28 mouse cellular contexts compared by ENCODE assay signal in genomic region chr1:130222904-130223303, GRCm38 (mm10).
DNase-seq lines count a peak whose midpoint lies in the region; ATAC-seq and TF ChIP-seq lines count a peak whose summit lies in the region.
"Had no signal": no experiment of that assay in that cellular context is flagged by ENCODE, and none has a peak within 500 bp of the region (broad histone marks: within the 10 kb centered on the region; RNA-seq: fewer than 3 reads in every experiment).

No protein-coding gene starts in this region.

- no peaks in the 10 kb centered on the region for H3K27me3 ChIP-seq in intestine, embryonic 15.5 days (replicated peaks)
- no peaks in the 10 kb centered on the region for H3K27me3 ChIP-seq in intestine, postnatal 0 days (replicated peaks; ENCODE audit: control insufficient read depth, insufficient read depth, low read length)
- H3K27me3 ChIP-seq in kidney, embryonic 16.5 days (ENCODE audit: insufficient read depth, low read length): no peaks in the 10 kb centered on the region
- H3K27me3 ChIP-seq in kidney, adult 2 months (replicated peaks; ENCODE audit: control insufficient read depth, insufficient read depth, low read length): no peaks in the 10 kb centered on the region
- H3K27me3 ChIP-seq in lung, embryonic 16.5 days (ENCODE audit: control insufficient read depth, insufficient read depth, low read depth, low read length): no peaks in the 10 kb centered on the region
- H3K27me3 ChIP-seq: CH12.LX; embryonic facial prominence, embryonic 12.5 days; forebrain, embryonic 12.5 days; forebrain, embryonic 15.5 days; heart, embryonic 13.5 days; Patski had no signal

- no peak for TF ChIP-seq CTCF in intestine, postnatal 0 days (IDR thresholded peaks at IDR 0.05; ENCODE audit: low read depth)
- no peak for TF ChIP-seq CTCF in kidney, adult 2 months (conservative IDR thresholded peaks at IDR 0.05; ENCODE audit: insufficient read depth, insufficient read length, low read depth, low read length)
- no peak for TF ChIP-seq CTCF in lung, adult 2 months (IDR thresholded peaks at IDR 0.05; ENCODE audit: insufficient read depth, low read length)

- H3K27ac ChIP-seq in intestine, embryonic 15.5 days: no peak overlapping the region
- H3K27ac ChIP-seq in intestine, postnatal 0 days (ENCODE audit: low read depth, low read length): no peak overlapping the region
- H3K27ac ChIP-seq in kidney, embryonic 16.5 days (ENCODE audit: low read length): no peak overlapping the region
- no peak overlapping the region for H3K27ac ChIP-seq in kidney, adult 2 months (ENCODE audit: insufficient read depth, low read depth, low read length)
- H3K27ac ChIP-seq in lung, embryonic 16.5 days (ENCODE audit: low read length): no peak overlapping the region
- H3K27ac ChIP-seq: embryonic facial prominence, embryonic 12.5 days; forebrain, embryonic 12.5 days; forebrain, embryonic 15.5 days; heart, adult 2 months; heart, embryonic 10.5 days; heart, embryonic 13.5 days; hindbrain, embryonic 14.5 days had no signal

- DNase-seq in kidney, adult 2 months: no peak
- DNase-seq in lung, adult 2 months: no peak
- DNase-seq: adrenal gland, postnatal 10 days; adrenal gland, postnatal 36 days; B cell, adult 2 months; cerebellum, adult 18-20 months; cerebellum, adult 9-10 months; cerebellum, postnatal 14 days; gastrocnemius, postnatal 10 days; gastrocnemius, postnatal 36 days; heart, adult 2 months; heart, postnatal 14 days; heart, postnatal 4 days had no signal

- H3K9ac ChIP-seq in intestine, embryonic 15.5 days: no peak overlapping the region
- H3K9ac ChIP-seq in intestine, postnatal 0 days (ENCODE audit: low read depth, low read length): no peak overlapping the region
- H3K9ac ChIP-seq in kidney, embryonic 16.5 days (replicated peaks; ENCODE audit: low read length): no peak overlapping the region
- no peak overlapping the region for H3K9ac ChIP-seq in lung, embryonic 16.5 days (ENCODE audit: low read length)
- H3K9ac ChIP-seq: embryonic facial prominence, embryonic 12.5 days; forebrain, embryonic 12.5 days; forebrain, embryonic 15.5 days; heart, embryonic 13.5 days; hindbrain, embryonic 14.5 days had no signal

- H3K9me3 ChIP-seq in intestine, embryonic 15.5 days: no peaks in the 10 kb centered on the region
- H3K9me3 ChIP-seq in intestine, postnatal 0 days (ENCODE audit: control insufficient read depth): no peaks in the 10 kb centered on the region
- H3K9me3 ChIP-seq in kidney, embryonic 16.5 days (ENCODE audit: low read length): peaks cover 5% of the 10 kb centered on the region; the same call in 1 of the 2 replicates
- H3K9me3 ChIP-seq in lung, embryonic 16.5 days (ENCODE audit: control insufficient read depth, low read length): no peaks in the 10 kb centered on the region
- H3K9me3 ChIP-seq: embryonic facial prominence, embryonic 12.5 days; forebrain, embryonic 12.5 days; forebrain, embryonic 15.5 days; heart, embryonic 10.5 days had no signal

- 49% methylated on average over 2 of the region's 2 CpGs for WGBS in intestine, embryonic 15.5 days
- 53% methylated on average over 2 of the region's 2 CpGs for WGBS in intestine, postnatal 0 days
- whole genome bisulfite sequencing in kidney, embryonic 16.5 days: 38% methylated on average over 2 of the region's 2 CpGs
- 53% methylated on average over 2 of the region's 2 CpGs for WGBS in kidney, adult 2 months
- 36% methylated on average over 2 of the region's 2 CpGs for WGBS in lung, embryonic 16.5 days
- WGBS in lung, adult 2 months: 50% methylated on average over 2 of the region's 2 CpGs

- no peak for TF ChIP-seq POLR2A in kidney, adult 2 months (IDR thresholded peaks at IDR 0.05; ENCODE audit: low read depth, low read length)
- TF ChIP-seq POLR2A in lung, adult 2 months (IDR thresholded peaks at IDR 0.05; ENCODE audit: borderline replicate concordance, extremely low read depth, low read depth, low read length): no peak

- no peak overlapping the region for H3K4me3 ChIP-seq in intestine, embryonic 15.5 days (replicated peaks)
- no peak overlapping the region for H3K4me3 ChIP-seq in intestine, postnatal 0 days (ENCODE audit: low read depth, low read length)
- no peak overlapping the region for H3K4me3 ChIP-seq in kidney, embryonic 16.5 days (ENCODE audit: low read length)
- no peak overlapping the region for H3K4me3 ChIP-seq in kidney, adult 2 months (ENCODE audit: insufficient read depth, low read depth, low read length)
- H3K4me3 ChIP-seq in lung, embryonic 16.5 days (ENCODE audit: low read length): no peak overlapping the region
- H3K4me3 ChIP-seq in lung, adult 2 months (replicated peaks; ENCODE audit: extremely low read depth, low read depth, low read length): no peak overlapping the region
- H3K4me3 ChIP-seq: embryonic facial prominence, embryonic 12.5 days; erythroblast, embryonic 14.5 days; forebrain, embryonic 12.5 days; forebrain, embryonic 15.5 days; heart, adult 2 months; heart, embryonic 10.5 days; heart, embryonic 13.5 days had no signal

- ATAC-seq in intestine, embryonic 15.5 days: peak; percentile 28; the same call in 1 of the 2 replicates
- ATAC-seq in intestine, postnatal 0 days: no peak
- peak; percentile 73 for ATAC-seq in kidney, embryonic 16.5 days (ENCODE audit: low FRiP score, low TSS enrichment)
- ATAC-seq in lung, embryonic 16.5 days (ENCODE audit: low read depth): peak; percentile 66
- ATAC-seq in frontal cortex, adult (ENCODE audit: low TSS enrichment): no peak
- ATAC-seq: forebrain, embryonic 15.5 days; Patski had no signal

- no peaks in the 10 kb centered on the region for H3K4me1 ChIP-seq in intestine, embryonic 15.5 days (replicated peaks)
- no peaks in the 10 kb centered on the region for H3K4me1 ChIP-seq in intestine, postnatal 0 days (replicated peaks; ENCODE audit: control insufficient read depth, insufficient read depth, low read length)
- H3K4me1 ChIP-seq in kidney, embryonic 16.5 days (ENCODE audit: insufficient read depth, low read length): no peaks in the 10 kb centered on the region
- H3K4me1 ChIP-seq in kidney, adult 2 months (ENCODE audit: control insufficient read depth, insufficient read depth, low read length): no peaks in the 10 kb centered on the region
- H3K4me1 ChIP-seq in lung, embryonic 16.5 days (replicated peaks; ENCODE audit: control insufficient read depth, insufficient read depth, low read length): no peaks in the 10 kb centered on the region
- H3K4me1 ChIP-seq in lung, adult 2 months (ENCODE audit: control insufficient read depth, insufficient read depth, low read length): no peaks in the 10 kb centered on the region
- H3K4me1 ChIP-seq: embryonic facial prominence, embryonic 12.5 days; forebrain, embryonic 12.5 days; forebrain, embryonic 15.5 days; heart, embryonic 10.5 days; heart, embryonic 13.5 days had no signal

- no peaks in the 10 kb centered on the region for H3K36me3 ChIP-seq in intestine, embryonic 15.5 days
- no peaks in the 10 kb centered on the region for H3K36me3 ChIP-seq in intestine, postnatal 0 days (ENCODE audit: control insufficient read depth, insufficient read depth)
- no peaks in the 10 kb centered on the region for H3K36me3 ChIP-seq in kidney, embryonic 16.5 days (ENCODE audit: insufficient read depth, low read length)
- no peaks in the 10 kb centered on the region for H3K36me3 ChIP-seq in kidney, adult 2 months (ENCODE audit: control insufficient read depth, insufficient read depth, low read length)
- no peaks in the 10 kb centered on the region for H3K36me3 ChIP-seq in lung, embryonic 16.5 days (ENCODE audit: control insufficient read depth, insufficient read depth, low read length)
- H3K36me3 ChIP-seq: embryonic facial prominence, embryonic 12.5 days; forebrain, embryonic 12.5 days; forebrain, embryonic 15.5 days; G1E; heart, embryonic 10.5 days; heart, embryonic 13.5 days had no signal

- no peak overlapping the region for H3K4me2 ChIP-seq in intestine, embryonic 15.5 days (replicated peaks)
- H3K4me2 ChIP-seq in intestine, postnatal 0 days (replicated peaks; ENCODE audit: low read depth): no peak overlapping the region
- H3K4me2 ChIP-seq in kidney, embryonic 16.5 days (replicated peaks; ENCODE audit: low read depth, low read length): no peak overlapping the region
- no peak overlapping the region for H3K4me2 ChIP-seq in lung, embryonic 16.5 days (ENCODE audit: low read depth, low read length)
- H3K4me2 ChIP-seq: embryonic facial prominence, embryonic 12.5 days; forebrain, embryonic 12.5 days; forebrain, embryonic 15.5 days; heart, embryonic 13.5 days; hindbrain, embryonic 14.5 days had no signal

Comparison
In these comparisons a context has a peak if more than half of its experiments do, and no peak if none do; other contexts are left out.
1. ATAC-seq: peak in intestine, embryonic 15.5 days (single experiment), kidney, embryonic 16.5 days (single experiment) and lung, embryonic 16.5 days (single experiment); none in intestine, postnatal 0 days (single experiment) and frontal cortex, adult (single experiment).